Mouse (Mus musculus) hindbrain, embryonic 13.5 days (tissue): ENCODE measurements around the gene Wdr48. TPM values are rescaled to one million over a fixed set of nuclear protein-coding genes. Genes with fewer than 3 reads are reported as not detected.

Source experiments
- ATAC-seq: fragments of 200-750 bp; cut with Nextera tagmentation; 2 replicates; pipeline ENCODE4 v1.8.0; 2017; ENCODE audit warnings: moderate TSS enrichment; ENCODE audit not compliant: low FRiP score
- H3K27ac ChIP-seq: fragments of 300-500 bp; sonication (generic); 2 replicates; pipeline ENCODE4 v1.5.1; 2015; ENCODE audit warnings: inconsistent platforms, mild to moderate bottlenecking, moderate library complexity
- H3K27me3 ChIP-seq: fragments of 300-500 bp; sonication (generic); 2 replicates; pipeline ENCODE4 v1.6.1; 2015; ENCODE audit warnings: mild to moderate bottlenecking, inconsistent platforms
- H3K36me3 ChIP-seq: fragments of 300-500 bp; sonication (generic); 2 replicates; pipeline ENCODE4 v1.6.1; 2015; ENCODE audit warnings: mild to moderate bottlenecking, inconsistent platforms
- H3K4me1 ChIP-seq: fragments of 300-500 bp; sonication (generic); replicated peaks from 2 replicates; pipeline ENCODE4 v1.6.1; 2015; ENCODE audit warnings: inconsistent platforms
- H3K4me2 ChIP-seq: fragments of 300-500 bp; sonication (generic); 2 replicates; pipeline ENCODE4 v1.6.1; 2015; ENCODE audit warnings: inconsistent platforms, mild to moderate bottlenecking, moderate library complexity
- H3K4me3 ChIP-seq: fragments of 300-500 bp; sonication (generic); 2 replicates; pipeline ENCODE4 v1.5.1; 2015; ENCODE audit warnings: mild to moderate bottlenecking, inconsistent platforms
- H3K9ac ChIP-seq: fragments of 300-500 bp; sonication (generic); 2 replicates; pipeline ENCODE4 v1.6.1; 2015; ENCODE audit warnings: mild to moderate bottlenecking, inconsistent platforms
- H3K9me3 ChIP-seq: fragments of 300-500 bp; sonication (generic); 2 replicates; pipeline ENCODE4 v1.6.1; 2016; ENCODE audit warnings: inconsistent platforms
- WGBS: fragments of 180-500 bp; shearing (Covaris S2); methylation state at CpG from one replicate; pipeline ENCODE4 v1.1.7; 2015; 5-methylcytosine and 5-hydroxymethylcytosine counted together
- polyA plus RNA-seq: library from polyadenylated mRNA; unstranded; fragments of >200 nt; fragmentation: Nextera tagmentation; extraction: Ambion mirVana; gene quantifications from 2 replicates; pipeline ENCODE4 v1.2.1, GENCODE M21; 2015

Wdr48 gene
- polyA plus RNA-seq, 1 experiment from 2014 or later, result 63.2 TPM

- ATAC-seq, result no peak
- H3K4me3 ChIP-seq, result peak overlapping the region; percentile 97; the same call in 1 of the 2 replicates
- H3K36me3 ChIP-seq, result no peaks in the 10 kb centered on the region
- H3K9me3 ChIP-seq, result no peaks in the 10 kb centered on the region
- peaks cover 22% of the 10 kb centered on the region for H3K4me1 ChIP-seq
- H3K4me2 ChIP-seq, result peak overlapping the region; percentile 97
- peak overlapping the region; percentile 83; the same call in 1 of the 2 replicates for H3K27ac ChIP-seq
- WGBS, result 89% methylated on average over 5 of the region's 5 CpGs
- H3K9ac ChIP-seq, result peak overlapping the region; percentile 91; the same call in 1 of the 2 replicates
- peaks cover 20% of the 10 kb centered on the region for H3K27me3 ChIP-seq
Observed at GRCm38 (mm10) chr9:119893881-119894280, 797 bp upstream of the Wdr48 start.

- peak overlapping the region; percentile 83 for H3K27ac ChIP-seq
- H3K27me3 ChIP-seq, result peaks cover 13% of the 10 kb centered on the region; the same call in 1 of the 2 replicates
- H3K4me1 ChIP-seq, result peaks cover 15% of the 10 kb centered on the region
- ATAC-seq, result peak; percentile 70
- H3K9ac ChIP-seq, result peak overlapping the region; percentile 91
- WGBS, result 1% methylated on average over 46 of the region's 71 CpGs
- H3K36me3 ChIP-seq, result no peaks in the 10 kb centered on the region
- H3K4me2 ChIP-seq, result peak overlapping the region; percentile 97
- no peaks in the 10 kb centered on the region for H3K9me3 ChIP-seq
- H3K4me3 ChIP-seq, result peak overlapping the region; percentile 97
Observed at GRCm38 (mm10) chr9:119895040-119895721, 503 bp downstream of the Wdr48 start.

- Histone ChIP-seq H3K9me3 (no peaks in the 10 kb centered on the region), H3K36me3 (peaks cover 28% of the 10 kb centered on the region), H3K4me1 (peaks cover 15% of the 10 kb centered on the region), H3K4me2 (no peak overlapping the region), H3K4me3 (no peak overlapping the region), H3K27me3 (no peaks in the 10 kb centered on the region), H3K27ac (no peak overlapping the region), H3K9ac (no peak overlapping the region)
- WGBS, result 88% methylated on average over 2 of the region's 2 CpGs
- ATAC-seq, result no peak
Observed at GRCm38 (mm10) chr9:119899446-119899845, 4.8 kb downstream of the Wdr48 start.

- 88% methylated on average over 12 of the region's 12 CpGs for WGBS
Observed at GRCm38 (mm10) chr9:119902410-119903151, 7.9 kb downstream of the Wdr48 start.

GRCm38 (mm10) chr9:119908708-119909107 lies 14.0 kb downstream of the Wdr48 start:
- Histone ChIP-seq H3K4me3 (no peak overlapping the region), H3K4me1 (no peaks in the 10 kb centered on the region), H3K27me3 (no peaks in the 10 kb centered on the region), H3K36me3 (peaks cover 92% of the 10 kb centered on the region), H3K9ac (no peak overlapping the region), H3K9me3 (no peaks in the 10 kb centered on the region), H3K4me2 (no peak overlapping the region), H3K27ac (no peak overlapping the region)
- 100% methylated on average over 3 of the region's 3 CpGs for WGBS
- ATAC-seq, result no peak

More at GRCm38 (mm10) chr9:119902410-119903151, 7.9 kb downstream of the Wdr48 start:
- H3K4me2 ChIP-seq, result no peak overlapping the region
- peaks cover 57% of the 10 kb centered on the region for H3K36me3 ChIP-seq
- no peak overlapping the region for H3K27ac ChIP-seq
- H3K9ac ChIP-seq, result no peak overlapping the region
- H3K4me1 ChIP-seq, result no peaks in the 10 kb centered on the region
- no peak overlapping the region for H3K4me3 ChIP-seq
- no peak for ATAC-seq
- H3K9me3 ChIP-seq, result no peaks in the 10 kb centered on the region
- no peaks in the 10 kb centered on the region for H3K27me3 ChIP-seq

- Histone ChIP-seq H3K27me3 (no peaks in the 10 kb centered on the region), H3K27ac (no peak overlapping the region), H3K4me2 (no peak overlapping the region), H3K4me3 (no peak overlapping the region), H3K9me3 (no peaks in the 10 kb centered on the region), H3K9ac (no peak overlapping the region), H3K36me3 (peaks cover 92% of the 10 kb centered on the region), H3K4me1 (no peaks in the 10 kb centered on the region)
- ATAC-seq, result no peak
- WGBS, result 93% methylated on average over 3 of the region's 3 CpGs
Observed at GRCm38 (mm10) chr9:119909931-119910330, 15.3 kb downstream of the Wdr48 start.

GRCm38 (mm10) chr9:119913087-119913838 lies 18.6 kb downstream of the Wdr48 start:
- H3K27me3 ChIP-seq, result no peaks in the 10 kb centered on the region

GRCm38 (mm10) chr9:119919858-119920257 lies 25.2 kb downstream of the Wdr48 start:
- Histone ChIP-seq H3K4me1 (no peaks in the 10 kb centered on the region), H3K4me2 (no peak overlapping the region), H3K27me3 (no peaks in the 10 kb centered on the region), H3K27ac (no peak overlapping the region), H3K4me3 (no peak overlapping the region), H3K9ac (no peak overlapping the region), H3K36me3 (peaks cover 91% of the 10 kb centered on the region), H3K9me3 (no peaks in the 10 kb centered on the region)
- ATAC-seq, result no peak
- 77% methylated on average over 1 of the region's 1 CpGs for WGBS

More at GRCm38 (mm10) chr9:119913087-119913838, 18.6 kb downstream of the Wdr48 start:
- H3K4me3 ChIP-seq, result no peak overlapping the region
- 76% methylated on average over 12 of the region's 13 CpGs for WGBS
- H3K4me2 ChIP-seq, result no peak overlapping the region
- H3K9ac ChIP-seq, result no peak overlapping the region
- peaks cover 91% of the 10 kb centered on the region for H3K36me3 ChIP-seq
- H3K4me1 ChIP-seq, result no peaks in the 10 kb centered on the region
- H3K27ac ChIP-seq, result peak overlapping the region; percentile 23; the same call in 1 of the 2 replicates
- H3K9me3 ChIP-seq, result no peaks in the 10 kb centered on the region
- no peak for ATAC-seq

- WGBS, result 97% methylated on average over 4 of the region's 4 CpGs
- Histone ChIP-seq H3K4me1 (no peaks in the 10 kb centered on the region), H3K27me3 (no peaks in the 10 kb centered on the region), H3K4me3 (no peak overlapping the region), H3K36me3 (peaks cover 96% of the 10 kb centered on the region), H3K9ac (no peak overlapping the region), H3K27ac (no peak overlapping the region), H3K9me3 (no peaks in the 10 kb centered on the region), H3K4me2 (no peak overlapping the region)
- ATAC-seq, result no peak
Observed at GRCm38 (mm10) chr9:119923462-119923861, 28.8 kb downstream of the Wdr48 start.

- H3K9ac ChIP-seq, result no peak overlapping the region
- no peak overlapping the region for H3K4me2 ChIP-seq
- no peaks in the 10 kb centered on the region for H3K9me3 ChIP-seq
- no peaks in the 10 kb centered on the region for H3K4me1 ChIP-seq
- no peak overlapping the region for H3K4me3 ChIP-seq
- peaks cover 95% of the 10 kb centered on the region for H3K36me3 ChIP-seq
- H3K27me3 ChIP-seq, result no peaks in the 10 kb centered on the region
- H3K27ac ChIP-seq, result no peak overlapping the region
- 91% methylated on average over 16 of the region's 16 CpGs for WGBS
- ATAC-seq, result no peak
Observed at GRCm38 (mm10) chr9:119925120-119925657, 30.5 kb downstream of the Wdr48 start.

- 75% methylated on average over 8 of the region's 8 CpGs for WGBS
- no peak for ATAC-seq
- Histone ChIP-seq H3K9ac (no peak overlapping the region), H3K36me3 (peaks cover 95% of the 10 kb centered on the region), H3K9me3 (no peaks in the 10 kb centered on the region), H3K4me1 (no peaks in the 10 kb centered on the region), H3K27me3 (no peaks in the 10 kb centered on the region), H3K4me2 (no peak overlapping the region), H3K4me3 (no peak overlapping the region), H3K27ac (no peak overlapping the region)
Observed at GRCm38 (mm10) chr9:119925729-119926128, 31.1 kb downstream of the Wdr48 start.

- Histone ChIP-seq H3K9ac (no peak overlapping the region), H3K9me3 (no peaks in the 10 kb centered on the region), H3K4me2 (no peak overlapping the region), H3K4me1 (no peaks in the 10 kb centered on the region), H3K4me3 (no peak overlapping the region), H3K27ac (no peak overlapping the region), H3K27me3 (no peaks in the 10 kb centered on the region), H3K36me3 (peaks cover 96% of the 10 kb centered on the region)
- 86% methylated on average over 5 of the region's 5 CpGs for WGBS
- no peak for ATAC-seq
Observed at GRCm38 (mm10) chr9:119926497-119926896, 31.8 kb downstream of the Wdr48 start.
